Mouse (Mus musculus): ENCODE measurements around the gene Usp7.

Usp7 gene

GRCm38 (mm10) chr16:8728111-8728748 lies 63.9 kb downstream of the Usp7 start:
- in situ Hi-C loops (cut with MboI; ENCODE audit: low sequenced_read_pairs) = no loop called here

DNA sequence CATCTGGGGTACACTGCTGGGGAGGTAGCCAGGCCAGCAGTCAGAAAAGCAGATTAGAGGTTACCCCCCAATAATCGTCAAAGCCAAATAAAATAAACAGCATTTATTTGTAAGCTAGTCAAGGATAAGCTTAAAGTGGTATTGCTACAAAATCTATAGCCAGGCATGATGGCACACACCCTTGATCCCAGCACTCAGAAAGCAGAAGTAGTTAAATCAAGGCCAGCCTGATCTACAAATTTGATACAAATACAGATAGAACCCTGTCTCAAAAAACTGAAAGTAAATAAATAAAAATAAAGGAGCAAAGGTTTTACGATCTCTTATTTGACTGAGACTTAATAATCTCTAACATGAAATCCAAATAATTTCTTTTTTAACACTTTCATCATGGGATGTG lies 66.3 kb downstream of the Usp7 start:
- in situ Hi-C loops (cut with MboI; ENCODE audit: low sequenced_read_pairs) = no loop called here

DNA sequence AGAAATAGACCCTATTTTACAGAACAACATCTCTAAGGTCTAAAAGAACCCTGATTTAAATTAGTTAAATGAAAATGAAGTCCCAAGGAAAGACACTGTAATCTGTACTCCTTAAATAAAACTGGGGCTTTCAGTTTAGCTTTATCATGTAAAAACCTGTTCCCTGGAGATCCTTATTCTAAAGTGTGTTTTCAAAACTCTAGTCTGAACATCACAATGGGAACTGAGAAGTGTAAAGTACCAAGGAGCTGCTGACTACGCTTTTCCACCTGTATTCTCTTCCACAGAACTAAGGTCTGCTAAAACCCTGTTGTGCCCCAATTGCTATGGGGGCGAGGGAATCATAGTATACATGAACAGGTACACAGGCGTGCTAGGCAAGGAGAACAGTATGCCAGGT lies 68.1 kb downstream of the Usp7 start:
- in situ Hi-C loops (cut with MboI; ENCODE audit: low sequenced_read_pairs) = no loop called here

GRCm38 (mm10) chr16:8720447-8720846 lies 71.7 kb downstream of the Usp7 start:
- in situ Hi-C loops (cut with MboI; ENCODE audit: low sequenced_read_pairs) = no loop called here

DNA sequence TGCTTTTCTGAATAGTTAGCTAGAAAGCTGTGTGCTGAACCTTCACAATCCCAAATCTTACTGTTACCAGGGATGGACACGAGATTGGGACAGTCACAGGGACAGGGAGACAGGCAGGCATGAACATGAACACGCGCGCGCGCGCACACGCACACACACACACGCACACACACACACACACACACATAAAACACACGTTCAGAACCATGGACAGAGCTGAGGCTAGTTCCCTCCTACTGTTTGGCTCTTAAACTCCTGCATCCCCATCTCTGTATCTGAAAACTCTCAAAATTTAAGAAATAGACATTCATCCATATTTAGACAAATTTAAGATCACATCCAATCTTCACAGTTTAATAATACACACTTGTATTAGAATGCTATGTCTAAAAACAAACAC lies 74.4 kb downstream of the Usp7 start:
- in situ Hi-C loops (cut with MboI; ENCODE audit: low sequenced_read_pairs) = no loop called here

GRCm38 (mm10) chr16:8716300-8716699 lies 75.8 kb downstream of the Usp7 start:
- in situ Hi-C loops (cut with MboI; ENCODE audit: low sequenced_read_pairs) = no loop called here

- in situ Hi-C loops (cut with MboI; ENCODE audit: low sequenced_read_pairs) = no loop called here
These were observed 76.5 kb downstream of the Usp7 start for GRCm38 (mm10) chr16:8715513-8716080.

- in situ Hi-C loops (cut with MboI; ENCODE audit: low sequenced_read_pairs) = no loop called here
These were observed 77.3 kb downstream of the Usp7 start for GRCm38 (mm10) chr16:8714851-8715250.

DNA sequence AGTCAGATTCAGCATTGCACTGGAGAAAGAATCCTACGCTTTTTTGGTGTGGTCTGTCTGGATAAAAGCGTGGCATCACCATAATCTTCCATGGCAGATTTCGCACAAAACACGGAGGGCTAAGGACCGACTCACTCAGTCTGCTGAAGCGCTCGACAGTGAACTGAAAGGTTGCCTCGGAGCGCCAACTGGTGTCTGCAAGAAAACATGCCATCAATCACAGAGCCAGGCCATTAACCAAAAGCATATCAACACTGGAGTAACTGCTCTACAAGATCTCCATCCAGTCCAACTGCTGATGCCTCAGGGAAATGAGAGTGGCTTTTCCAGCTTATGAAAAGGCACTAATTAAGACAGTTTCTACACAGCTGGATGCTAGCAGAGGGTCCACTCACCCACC lies 80.1 kb downstream of the Usp7 start:
- in situ Hi-C loops (cut with MboI; ENCODE audit: low sequenced_read_pairs) = no loop called here

DNA sequence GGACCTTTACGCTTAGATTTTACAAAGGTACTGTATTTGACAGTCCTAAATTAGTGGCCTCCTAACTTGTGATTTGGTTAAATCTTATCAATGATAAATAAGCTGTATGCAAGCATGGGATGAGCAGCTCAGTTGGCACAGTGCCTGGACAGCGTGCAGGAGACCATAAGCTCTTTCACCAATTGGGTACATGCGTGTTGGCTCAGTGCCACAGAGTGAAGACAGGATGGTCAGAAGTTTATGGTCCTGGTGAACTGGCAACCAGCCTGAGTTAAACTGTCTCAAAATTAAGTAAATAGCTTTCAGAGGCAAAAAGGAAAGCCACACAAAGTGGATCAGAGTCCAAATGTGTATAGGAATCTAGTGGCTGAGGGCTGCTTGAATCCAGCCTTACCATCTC lies 91.5 kb downstream of the Usp7 start:
- in situ Hi-C loops (cut with MboI; ENCODE audit: low sequenced_read_pairs) = no loop called here

DNA sequence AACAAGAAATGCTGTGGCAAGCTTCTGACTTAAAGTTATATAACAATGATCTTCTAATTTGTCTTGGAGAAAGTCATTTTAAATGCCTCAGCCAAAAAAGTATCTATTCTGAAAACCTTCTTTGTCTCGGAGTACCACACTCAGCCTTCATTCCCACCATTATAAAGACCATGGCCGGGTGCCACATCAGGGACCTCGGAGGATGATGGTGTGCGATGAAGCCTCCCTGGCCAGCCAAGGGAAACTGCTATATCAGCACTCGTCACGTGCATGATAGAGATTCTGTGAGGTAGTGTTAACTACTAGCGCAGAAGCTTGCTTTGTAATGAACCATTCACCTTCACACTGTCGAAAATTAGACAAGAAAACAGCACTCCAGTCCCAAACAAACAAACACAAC lies 92.6 kb downstream of the Usp7 start:
- in situ Hi-C loops (cut with MboI; ENCODE audit: low sequenced_read_pairs) = no loop called here

DNA sequence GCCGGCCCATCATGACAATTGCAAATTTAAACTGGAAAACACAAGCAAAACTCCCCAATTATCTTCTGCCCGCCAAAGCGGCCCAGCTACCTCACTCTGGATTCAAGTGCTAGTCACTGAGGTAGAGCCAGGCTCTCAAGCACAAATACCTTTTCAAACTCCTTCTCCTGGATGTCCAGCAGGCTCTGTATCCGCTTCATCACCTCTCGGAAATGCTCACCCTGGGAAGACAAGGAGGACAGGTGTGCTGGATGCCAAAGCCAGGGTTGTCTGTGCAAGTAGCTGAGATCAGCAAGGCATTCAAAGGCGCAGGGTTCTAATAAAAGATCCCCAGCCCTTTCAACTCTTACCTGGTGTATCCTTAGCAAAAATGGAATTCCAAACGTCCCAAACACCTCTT lies 100.9 kb downstream of the Usp7 start:
- in situ Hi-C loops (cut with MboI; ENCODE audit: low sequenced_read_pairs) = no loop called here

GRCm38 (mm10) chr16:8689979-8690656 lies 102.0 kb downstream of the Usp7 start:
- in situ Hi-C loops (cut with MboI; ENCODE audit: low sequenced_read_pairs) = loop anchor here (10.0 kb wide), 1 partner anchor 175 kb away; no protein-coding TSS in a partner anchor

GRCm38 (mm10) chr16:8687559-8688112 lies 104.5 kb downstream of the Usp7 start:
- in situ Hi-C loops (cut with MboI; ENCODE audit: low sequenced_read_pairs) = loop anchor here (10.0 kb wide), 1 partner anchor 177 kb away; no protein-coding TSS in a partner anchor

- in situ Hi-C loops (cut with MboI; ENCODE audit: low sequenced_read_pairs) = loop anchor here (10.0 kb wide), 1 partner anchor 178 kb away; no protein-coding TSS in a partner anchor
These were observed 105.1 kb downstream of the Usp7 start for GRCm38 (mm10) chr16:8686871-8687535.

GRCm38 (mm10) chr16:8686121-8686870 lies 105.8 kb downstream of the Usp7 start:
- in situ Hi-C loops (cut with MboI; ENCODE audit: low sequenced_read_pairs) = loop anchor here (10.0 kb wide), 1 partner anchor 179 kb away; no protein-coding TSS in a partner anchor

DNA sequence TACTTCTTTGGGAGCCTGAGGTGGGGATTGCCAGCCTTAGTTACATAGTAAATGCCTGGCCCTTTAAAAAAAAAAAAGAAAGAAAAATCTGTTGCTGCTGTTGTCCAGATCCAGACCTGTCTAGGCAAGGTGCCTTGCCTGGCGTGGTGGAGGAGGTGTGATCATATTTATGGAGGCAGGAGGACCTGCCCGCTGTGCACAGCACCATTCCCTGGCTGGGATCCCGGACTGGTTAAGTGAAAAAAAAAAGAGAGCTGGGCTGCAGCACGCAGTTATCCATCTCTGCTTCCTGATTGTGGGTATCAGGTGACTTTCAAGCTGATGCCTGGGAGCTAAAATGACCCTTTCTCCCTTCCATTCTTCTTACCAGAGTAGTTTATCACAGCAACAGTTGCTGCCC lies 107.0 kb downstream of the Usp7 start:
- in situ Hi-C loops (cut with MboI; ENCODE audit: low sequenced_read_pairs) = loop anchor here (10.0 kb wide), 1 partner anchor 180 kb away; no protein-coding TSS in a partner anchor

DNA sequence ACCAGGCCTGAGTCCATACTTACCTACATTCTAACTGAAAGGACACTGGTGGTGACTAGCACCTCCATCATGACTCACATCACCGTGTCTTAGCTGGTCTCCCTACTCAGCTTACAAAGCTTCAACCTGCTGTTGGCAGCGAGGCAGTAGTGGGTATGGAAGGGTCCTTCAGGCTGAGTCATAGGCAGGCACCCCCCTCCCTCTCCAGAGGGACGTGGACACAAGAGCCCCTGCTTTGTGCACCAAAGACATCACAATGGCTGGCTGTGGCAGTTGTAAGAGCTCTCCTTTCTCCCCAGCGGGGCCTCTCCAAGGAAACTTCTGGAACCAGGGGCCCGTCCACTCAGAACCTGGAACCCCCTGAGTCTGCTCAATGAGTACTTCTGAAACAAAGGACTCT lies 111.6 kb downstream of the Usp7 start, which contains the start of gene Gm5767:
Gm5767 (plus strand) TSS at position 301 of the 400 bp plus-strand sequence.
- in situ Hi-C loops (cut with MboI; ENCODE audit: low sequenced_read_pairs) = loop anchor here (10.0 kb wide), 1 partner anchor 184 kb away; no protein-coding TSS in a partner anchor

DNA sequence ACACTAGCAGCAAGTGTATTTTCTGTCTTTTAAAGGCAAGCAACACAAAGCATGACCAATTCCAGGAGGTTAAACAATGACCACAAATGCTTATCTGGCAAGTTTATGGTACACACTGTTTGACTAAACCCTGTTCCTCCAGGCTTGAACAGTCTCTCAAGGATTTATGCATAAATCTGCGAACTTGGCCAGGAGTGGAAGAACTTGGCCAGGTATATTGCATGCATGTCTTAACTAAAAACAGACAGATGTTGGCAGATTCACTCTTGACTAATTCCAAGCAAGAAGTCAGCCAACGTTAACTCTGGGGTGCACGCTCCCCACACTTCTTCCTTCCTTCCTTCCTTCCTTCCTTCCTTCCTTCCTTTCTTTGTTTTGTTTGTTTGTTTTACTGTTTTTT lies 112.3 kb downstream of the Usp7 start:
- in situ Hi-C loops (cut with MboI; ENCODE audit: low sequenced_read_pairs) = loop anchor here (5.0 to 10.0 kb wide), 3 partner anchors 185 to 267 kb away; no protein-coding TSS in a partner anchor

DNA sequence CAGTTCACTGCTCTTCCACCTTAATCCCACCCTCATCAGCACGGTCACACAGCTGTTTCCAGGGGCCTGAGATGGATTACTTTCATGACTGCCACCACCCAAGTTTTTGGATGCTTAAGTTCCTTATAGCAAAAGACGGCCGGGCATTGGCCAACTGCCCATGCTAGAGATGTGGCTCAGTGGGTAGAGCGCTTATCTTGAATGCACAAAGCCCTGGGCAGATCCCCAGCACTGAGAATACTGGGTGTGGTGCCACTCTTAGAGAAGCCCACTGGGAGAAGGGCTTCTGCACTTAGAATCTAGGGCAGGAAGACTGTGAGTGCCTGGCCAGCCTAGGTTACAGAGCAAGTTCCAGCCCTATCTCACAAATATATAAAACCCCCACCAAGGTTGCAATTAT lies 113.4 kb downstream of the Usp7 start:
- in situ Hi-C loops (cut with MboI; ENCODE audit: low sequenced_read_pairs) = loop anchor here (5.0 kb wide), 2 partner anchors 186 to 266 kb away; no protein-coding TSS in a partner anchor

Measured in CH12F3 (cell line).